Mouse (Mus musculus): Measurements from ENCODE around the gene Hsf5. TPM values are rescaled to one million over a fixed set of nuclear protein-coding genes. Genes with fewer than 3 reads are reported as not detected.
A peak's percentile ranks its signal among the peaks of the same experiment; 100 is the strongest.

Gene Hsf5
- polyA plus RNA-seq, 1 experiment from 2014 or later = 0.15 TPM

DNA sequence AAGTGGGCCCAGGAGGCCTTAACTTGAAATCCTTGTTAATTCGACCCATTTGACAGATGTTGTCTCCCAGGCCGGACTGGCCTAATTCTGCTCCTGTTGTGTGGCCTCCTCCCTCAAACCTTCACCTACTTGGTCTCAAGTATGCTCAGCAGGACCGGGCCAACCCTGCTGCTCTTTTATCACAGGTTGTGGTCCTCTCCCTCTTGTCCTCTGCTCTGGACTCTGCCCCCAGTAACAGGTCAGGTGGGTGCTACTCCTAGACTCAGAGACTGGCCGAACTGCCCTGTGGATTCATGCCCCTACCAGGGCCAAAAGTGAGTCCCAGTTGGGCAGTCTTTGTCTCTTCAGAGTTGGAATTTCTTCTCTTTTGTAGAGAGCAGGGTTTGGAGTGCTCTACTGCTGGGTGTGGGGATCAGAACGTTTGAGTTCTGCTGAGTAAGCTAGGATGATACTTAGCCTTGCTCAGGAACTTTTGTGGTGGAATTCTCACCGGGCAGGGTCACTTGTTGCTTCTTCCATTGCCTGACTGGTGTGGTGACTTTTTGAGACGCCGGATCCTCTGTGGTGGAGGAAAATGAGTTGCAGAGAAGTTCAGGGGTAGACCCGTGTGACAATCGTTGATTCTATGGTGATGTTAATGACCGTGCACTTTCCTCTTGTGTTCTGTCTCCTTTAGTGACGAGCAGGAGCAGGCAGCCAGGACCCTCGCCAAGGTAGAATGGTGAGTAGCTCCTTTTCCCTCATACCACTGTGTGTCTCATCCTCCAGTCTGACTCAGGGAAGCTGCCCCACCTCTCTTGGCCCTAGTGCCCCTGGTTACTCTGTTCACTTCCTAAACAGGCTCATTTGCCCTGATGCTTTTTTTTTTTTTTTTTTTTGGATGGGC lies 24.0 kb upstream of the Hsf5 start:
- Histone ChIP-seq H3K27me3 (replicated peaks) (no peaks in the 10 kb centered on the region), H3K4me1 (replicated peaks) (peaks cover 46% of the 10 kb centered on the region), H3K9me3 (no peaks in the 10 kb centered on the region), H3K36me3 (peaks cover 13% of the 10 kb centered on the region), H3K27ac (peak overlapping the region; percentile 97), H3K9ac (peak overlapping the region; percentile 78), H3K4me2 (replicated peaks) (peak overlapping the region; percentile 85), H3K4me3 (replicated peaks) (peak overlapping the region; percentile 77)
- 31% methylated on average over 13 of the region's 13 CpGs for WGBS
- no peak for ATAC-seq

GRCm38 (mm10) chr11:87595327-87595841 lies 21.6 kb upstream of the Hsf5 start:
- Histone ChIP-seq H3K27me3 (replicated peaks) (no peaks in the 10 kb centered on the region), H3K9me3 (no peaks in the 10 kb centered on the region), H3K4me2 (replicated peaks) (peak overlapping the region; percentile 91), H3K4me3 (replicated peaks) (peak overlapping the region; percentile 65), H3K4me1 (replicated peaks) (peaks cover 31% of the 10 kb centered on the region), H3K27ac (peak overlapping the region; percentile 68), H3K36me3 (peaks cover 34% of the 10 kb centered on the region), H3K9ac (peak overlapping the region; percentile 81)
- 2% methylated on average over 27 of the region's 37 CpGs for WGBS
- peak; percentile 67 for ATAC-seq

DNA sequence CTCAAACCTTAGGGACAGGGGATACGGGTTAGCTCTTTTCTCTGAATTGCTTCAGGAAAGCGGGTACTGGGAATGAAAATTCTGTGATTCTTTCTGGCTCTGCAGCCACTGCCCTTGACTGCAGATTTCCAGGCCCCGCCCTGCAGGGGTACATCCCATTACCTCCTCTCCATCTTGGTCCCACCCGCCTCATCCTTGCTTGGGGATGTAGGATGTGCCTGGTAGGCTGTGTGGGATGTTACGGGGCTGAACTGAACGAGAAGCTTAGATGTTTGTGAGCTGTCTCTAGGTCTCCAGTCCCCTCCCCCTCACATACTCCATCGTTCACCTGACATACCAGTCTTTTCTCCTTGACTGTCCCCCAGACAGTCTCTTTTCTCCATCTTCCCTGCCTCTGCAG lies 21.0 kb upstream of the Hsf5 start:
- no peaks in the 10 kb centered on the region for H3K9me3 ChIP-seq
- peak overlapping the region; percentile 81 for H3K9ac ChIP-seq
- H3K36me3 ChIP-seq = peaks cover 39% of the 10 kb centered on the region
- H3K4me3 ChIP-seq (replicated peaks) = peak overlapping the region; percentile 65
- no peak for ATAC-seq
- peak overlapping the region; percentile 91 for H3K4me2 ChIP-seq (replicated peaks)
- H3K4me1 ChIP-seq (replicated peaks) = peaks cover 28% of the 10 kb centered on the region
- WGBS = 8% methylated on average over 7 of the region's 7 CpGs
- H3K27me3 ChIP-seq (replicated peaks) = no peaks in the 10 kb centered on the region
- H3K27ac ChIP-seq = peak overlapping the region; percentile 68

DNA sequence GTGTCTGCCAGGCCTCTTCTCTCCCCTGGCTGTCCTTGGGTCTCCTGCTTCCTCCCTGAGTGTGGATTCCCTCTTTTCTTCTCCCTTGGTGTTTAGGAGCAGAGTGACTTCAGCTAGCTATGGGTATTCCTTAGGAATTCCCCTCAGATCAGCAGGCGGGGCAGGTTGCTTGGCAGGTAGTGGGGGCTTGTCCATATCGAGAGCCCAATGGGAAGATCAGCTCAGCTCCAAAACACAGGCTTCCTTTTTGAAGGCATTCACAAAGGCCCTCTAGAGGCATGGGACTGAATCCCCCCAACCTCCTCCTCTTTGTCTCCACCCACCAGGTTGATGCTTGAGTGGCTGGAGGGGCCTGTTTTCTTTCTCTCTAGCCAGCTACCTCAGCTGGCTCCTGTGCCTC lies 20.5 kb upstream of the Hsf5 start:
- Histone ChIP-seq H3K27me3 (replicated peaks) (no peaks in the 10 kb centered on the region), H3K9me3 (no peaks in the 10 kb centered on the region), H3K9ac (no peak overlapping the region), H3K4me2 (replicated peaks) (peak overlapping the region; percentile 91), H3K4me1 (replicated peaks) (peaks cover 28% of the 10 kb centered on the region), H3K27ac (no peak overlapping the region), H3K36me3 (peaks cover 42% of the 10 kb centered on the region), H3K4me3 (replicated peaks) (peak overlapping the region; percentile 65; the same call in 1 of the 2 replicates)
- ATAC-seq = no peak
- 43% methylated on average over 2 of the region's 2 CpGs for WGBS

DNA sequence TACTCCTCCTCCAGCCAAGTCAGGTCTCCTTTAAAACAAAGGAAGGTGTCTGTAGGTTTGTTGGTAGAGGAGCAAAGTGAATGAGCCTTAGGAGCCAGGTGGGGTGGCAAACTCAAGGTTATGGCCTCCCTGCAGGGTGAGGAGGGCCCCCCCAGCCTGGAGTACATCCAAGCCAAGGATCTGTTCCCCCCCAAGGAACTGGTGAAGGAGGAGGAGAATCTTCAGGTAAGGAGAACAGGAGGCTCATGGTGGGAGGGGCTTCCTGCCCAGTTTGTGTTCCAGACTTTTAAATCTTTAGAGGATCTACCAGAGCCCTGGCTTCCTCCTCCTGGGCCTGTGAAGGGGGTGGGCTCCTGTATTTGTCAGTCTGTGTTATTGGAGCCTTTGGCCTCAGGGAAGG lies 19.9 kb upstream of the Hsf5 start:
- Histone ChIP-seq H3K4me3 (replicated peaks) (no peak overlapping the region), H3K9ac (no peak overlapping the region), H3K4me2 (replicated peaks) (no peak overlapping the region), H3K27me3 (replicated peaks) (no peaks in the 10 kb centered on the region), H3K4me1 (replicated peaks) (peaks cover 28% of the 10 kb centered on the region), H3K27ac (no peak overlapping the region), H3K9me3 (no peaks in the 10 kb centered on the region), H3K36me3 (peaks cover 42% of the 10 kb centered on the region)
- ATAC-seq = no peak

- H3K27ac ChIP-seq = no peak overlapping the region
- no peaks in the 10 kb centered on the region for H3K27me3 ChIP-seq (replicated peaks)
- H3K36me3 ChIP-seq = peaks cover 65% of the 10 kb centered on the region
- ATAC-seq = peak; percentile 50
- no peaks in the 10 kb centered on the region for H3K9me3 ChIP-seq
- no peak overlapping the region for H3K4me2 ChIP-seq (replicated peaks)
- H3K4me1 ChIP-seq (replicated peaks) = peaks cover 11% of the 10 kb centered on the region
- no peak overlapping the region for H3K4me3 ChIP-seq (replicated peaks)
- WGBS = 74% methylated on average over 13 of the region's 13 CpGs
- H3K9ac ChIP-seq = no peak overlapping the region
Measured at GRCm38 (mm10) chr11:87599395-87600089, 17.4 kb upstream of the Hsf5 start.

DNA sequence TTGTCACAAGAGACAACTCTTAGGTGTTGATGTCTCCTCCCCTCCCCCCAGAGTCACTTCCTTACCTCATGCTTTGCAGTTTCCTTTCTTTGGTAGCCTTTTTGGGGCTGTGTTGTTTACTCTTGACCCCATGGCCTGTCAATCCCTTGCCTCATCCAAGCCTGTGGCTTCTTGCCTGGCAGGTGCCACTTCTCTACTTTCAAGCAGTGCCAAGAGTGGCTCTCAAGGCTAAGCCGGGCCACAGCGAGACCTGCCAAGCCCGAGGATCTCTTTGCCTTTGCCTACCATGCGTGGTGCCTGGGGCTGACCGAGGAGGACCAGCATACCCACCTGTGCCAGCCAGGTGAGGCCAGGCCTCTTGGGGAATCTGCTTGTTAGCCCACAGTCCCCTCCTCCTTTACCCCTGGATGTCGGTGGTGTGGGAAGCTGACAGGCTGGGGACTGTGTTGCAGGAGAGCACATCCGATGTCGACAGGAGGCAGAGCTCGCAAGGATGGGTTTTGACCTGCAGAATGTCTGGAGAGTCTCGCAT lies 16.6 kb upstream of the Hsf5 start:
- Histone ChIP-seq H3K9me3 (no peaks in the 10 kb centered on the region), H3K4me1 (replicated peaks) (peaks cover 11% of the 10 kb centered on the region), H3K36me3 (peaks cover 74% of the 10 kb centered on the region), H3K27ac (no peak overlapping the region), H3K4me2 (replicated peaks) (no peak overlapping the region), H3K4me3 (replicated peaks) (no peak overlapping the region), H3K27me3 (replicated peaks) (no peaks in the 10 kb centered on the region), H3K9ac (no peak overlapping the region)
- WGBS = 95% methylated on average over 10 of the region's 10 CpGs
- ATAC-seq = no peak

DNA sequence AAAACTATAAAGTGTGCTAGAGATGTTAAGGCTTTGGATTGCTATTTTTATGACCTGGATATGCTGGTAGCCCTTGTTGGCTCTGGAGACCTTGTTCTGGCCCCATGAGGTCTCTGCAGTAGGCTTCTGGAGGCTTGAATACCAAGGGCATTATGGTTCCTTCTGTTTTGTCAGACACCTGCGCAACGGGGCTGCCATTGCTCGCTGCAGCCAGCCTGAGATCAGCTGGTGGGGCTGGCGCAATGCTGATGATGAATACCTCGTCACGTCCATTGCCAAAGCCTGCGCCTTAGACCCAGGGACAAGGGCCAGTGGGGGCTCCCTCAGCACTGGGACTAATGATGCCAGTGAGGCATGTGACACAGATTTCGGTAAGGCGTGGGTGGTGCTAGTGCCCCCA lies 14.7 kb upstream of the Hsf5 start:
- no peaks in the 10 kb centered on the region; the same call in 1 of the 2 replicates for H3K4me1 ChIP-seq (replicated peaks)
- no peak overlapping the region for H3K4me3 ChIP-seq (replicated peaks)
- 92% methylated on average over 9 of the region's 9 CpGs for WGBS
- H3K36me3 ChIP-seq = peaks cover 78% of the 10 kb centered on the region
- no peak overlapping the region for H3K4me2 ChIP-seq (replicated peaks)
- ATAC-seq = no peak
- no peaks in the 10 kb centered on the region for H3K27me3 ChIP-seq (replicated peaks)
- no peak overlapping the region for H3K9ac ChIP-seq
- no peak overlapping the region for H3K27ac ChIP-seq
- H3K9me3 ChIP-seq = no peaks in the 10 kb centered on the region

- 100% methylated on average over 2 of the region's 2 CpGs for WGBS
- no peaks in the 10 kb centered on the region; the same call in 1 of the 2 replicates for H3K4me1 ChIP-seq (replicated peaks)
- no peak for ATAC-seq
- no peaks in the 10 kb centered on the region for H3K9me3 ChIP-seq
- no peak overlapping the region for H3K9ac ChIP-seq
- H3K27me3 ChIP-seq (replicated peaks) = no peaks in the 10 kb centered on the region
- no peak overlapping the region for H3K4me3 ChIP-seq (replicated peaks)
- H3K4me2 ChIP-seq (replicated peaks) = no peak overlapping the region
- no peak overlapping the region for H3K27ac ChIP-seq
- H3K36me3 ChIP-seq = peaks cover 71% of the 10 kb centered on the region
Measured at GRCm38 (mm10) chr11:87603571-87603970, 13.4 kb upstream of the Hsf5 start.

DNA sequence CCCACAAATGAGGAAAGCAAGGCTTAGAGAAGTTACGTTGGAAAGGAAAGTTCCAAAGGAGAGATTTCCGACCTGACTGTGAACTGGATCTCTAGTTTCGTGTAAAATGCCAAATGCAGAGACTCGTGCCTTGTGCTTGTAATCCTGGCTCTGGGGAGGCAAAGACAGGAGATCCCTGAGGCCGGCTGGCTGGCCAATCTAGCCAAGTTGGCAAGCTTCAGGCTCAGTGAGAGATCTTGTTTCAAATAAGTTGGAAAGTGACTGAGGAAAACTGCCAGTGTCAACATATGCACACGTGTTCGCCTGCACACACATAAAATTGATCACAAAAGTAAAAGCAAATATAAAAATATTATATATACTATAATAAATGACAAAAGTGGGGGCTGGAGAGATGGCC lies 7.7 kb upstream of the Hsf5 start:
- ATAC-seq = no peak
- Histone ChIP-seq H3K27ac (no peak overlapping the region), H3K4me1 (replicated peaks) (no peaks in the 10 kb centered on the region), H3K9ac (no peak overlapping the region), H3K27me3 (replicated peaks) (no peaks in the 10 kb centered on the region), H3K36me3 (peaks cover 55% of the 10 kb centered on the region), H3K9me3 (no peaks in the 10 kb centered on the region), H3K4me2 (replicated peaks) (no peak overlapping the region), H3K4me3 (replicated peaks) (no peak overlapping the region)
- 89% methylated on average over 7 of the region's 7 CpGs for WGBS

GRCm38 (mm10) chr11:87611547-87611946 lies 5.4 kb upstream of the Hsf5 start:
- 90% methylated on average over 9 of the region's 9 CpGs for WGBS
- Histone ChIP-seq H3K4me2 (replicated peaks) (no peak overlapping the region), H3K9me3 (no peaks in the 10 kb centered on the region), H3K4me1 (replicated peaks) (no peaks in the 10 kb centered on the region), H3K9ac (no peak overlapping the region), H3K4me3 (replicated peaks) (no peak overlapping the region), H3K36me3 (peaks cover 47% of the 10 kb centered on the region), H3K27ac (no peak overlapping the region), H3K27me3 (replicated peaks) (no peaks in the 10 kb centered on the region)
- ATAC-seq = no peak

DNA sequence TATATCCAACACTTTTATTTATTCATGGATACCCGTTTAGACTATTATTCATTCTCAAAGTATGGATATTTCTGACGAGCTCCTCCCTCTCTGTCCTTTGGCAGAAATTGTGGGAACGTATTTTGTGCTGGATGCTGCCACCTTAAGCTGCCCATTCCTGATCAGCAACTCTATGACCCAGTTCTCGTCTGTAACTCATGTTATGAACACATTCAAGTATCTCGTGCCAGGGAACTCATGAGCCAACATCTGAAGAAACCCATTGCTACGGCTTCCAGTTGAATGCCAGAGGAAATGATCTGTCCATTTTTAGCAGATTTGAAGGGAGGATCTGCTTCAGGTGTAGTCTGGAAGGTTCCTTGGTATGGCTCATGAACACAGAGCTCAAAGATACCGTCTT lies 3.0 kb upstream of the Hsf5 start:
- Histone ChIP-seq H3K4me3 (replicated peaks) (no peak overlapping the region), H3K4me1 (replicated peaks) (no peaks in the 10 kb centered on the region), H3K36me3 (peaks cover 59% of the 10 kb centered on the region), H3K9me3 (no peaks in the 10 kb centered on the region), H3K9ac (no peak overlapping the region), H3K4me2 (replicated peaks) (no peak overlapping the region), H3K27me3 (replicated peaks) (no peaks in the 10 kb centered on the region), H3K27ac (no peak overlapping the region)
- WGBS = 88% methylated on average over 7 of the region's 7 CpGs
- no peak for ATAC-seq
